Mouse (Mus musculus) spleen, adult 2 months (tissue): ENCODE results near the gene Fnbp1.

Source experiments
- CTCF ChIP-seq: fragments of 200-500 bp; IDR thresholded peaks from 2 replicates; pipeline ENCODE4 v1.5.1; 2011; ENCODE audit warnings: mild to moderate bottlenecking, inconsistent platforms; ENCODE audit not compliant: insufficient read depth, insufficient read length, insufficient replicate concordance; ENCODE audit errors: extremely low read depth
- POLR2A ChIP-seq: fragments of 200-500 bp; IDR thresholded peaks from 2 replicates; pipeline ENCODE4 v1.6.1; 2011; ENCODE audit warnings: low read depth, low read length, inconsistent platforms

- TF ChIP-seq CTCF (no peak), POLR2A (no peak)
Observed at GRCm38 (mm10) chr2:31069506-31069905, 72.3 kb downstream of the Fnbp1 start.
